Mouse (Mus musculus) embryo, embryonic 10.5 days (tissue): ENCODE data around the gene Gemin6.
"Not testable (repeated sequence)": the region's sequence is repeated elsewhere in the genome, so short reads cannot be mapped to it uniquely, and the experiment has no call there.

ENCODE experiments used
- DNase-seq: peaks from one replicate; pipeline ENCODE4 v3.0.0-alpha.2; 2015; ENCODE audit warnings: low spot score

Gemin6 gene

DNA sequence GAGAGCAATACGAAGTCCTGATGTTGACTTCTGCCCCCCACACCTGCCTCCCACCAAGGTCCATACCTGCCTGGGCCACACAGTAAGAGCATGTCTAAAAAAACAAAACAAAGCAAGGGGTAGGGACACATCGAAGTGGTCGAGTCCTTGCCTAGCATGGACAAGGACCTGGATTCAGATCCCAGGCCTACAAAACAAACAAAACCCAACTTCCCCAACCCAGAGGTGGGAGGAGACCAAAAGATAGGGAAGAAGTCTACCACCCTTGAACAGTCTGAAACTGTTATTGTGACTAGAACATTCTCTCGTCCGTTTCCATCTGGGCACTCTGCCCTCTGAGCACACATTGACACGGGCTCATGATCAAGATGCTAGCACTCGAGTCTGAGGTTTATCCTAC, 10.1 kb downstream of the Gemin6 start:
- DNase-seq: no peak

DNA sequence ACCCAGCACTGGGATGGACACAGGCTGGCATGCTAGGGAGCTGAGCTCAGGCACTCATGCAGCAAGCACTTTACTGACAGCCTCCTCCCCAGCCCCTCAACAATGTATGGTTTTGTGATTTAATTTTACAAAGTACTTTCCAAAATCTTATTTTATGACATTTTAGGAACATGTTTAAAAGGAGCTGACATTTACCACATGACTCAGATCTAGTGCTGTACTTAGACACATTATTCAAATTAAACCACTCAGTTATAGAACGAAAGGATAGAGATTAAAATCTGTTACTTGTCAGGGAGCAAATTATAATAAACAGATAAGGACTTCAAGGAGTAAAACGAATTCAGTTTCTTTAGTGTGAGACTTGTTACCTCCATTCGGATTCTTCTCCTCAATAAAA, 11.2 kb downstream of the Gemin6 start:
- no peak for DNase-seq

DNA sequence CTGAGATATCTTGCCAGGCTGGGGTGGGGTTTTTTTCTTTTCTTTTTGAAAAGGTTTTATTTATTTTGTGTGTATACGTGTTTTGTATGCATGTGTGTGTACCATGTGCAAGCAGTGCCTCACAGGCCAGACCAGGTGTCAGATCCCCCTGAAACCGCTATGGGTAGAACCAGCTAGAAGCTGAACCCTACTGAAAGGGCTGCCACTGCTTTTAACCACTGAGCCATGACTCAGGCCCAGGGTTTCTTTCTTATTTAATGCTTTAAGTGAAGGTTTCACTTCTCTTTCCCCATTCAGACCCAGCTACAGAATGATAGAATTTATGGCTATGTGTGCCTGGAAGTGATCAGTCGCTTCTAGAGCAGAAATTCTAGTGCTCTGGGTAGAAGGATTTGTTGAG, 12.6 kb downstream of the Gemin6 start:
- DNase-seq: no peak

DNA sequence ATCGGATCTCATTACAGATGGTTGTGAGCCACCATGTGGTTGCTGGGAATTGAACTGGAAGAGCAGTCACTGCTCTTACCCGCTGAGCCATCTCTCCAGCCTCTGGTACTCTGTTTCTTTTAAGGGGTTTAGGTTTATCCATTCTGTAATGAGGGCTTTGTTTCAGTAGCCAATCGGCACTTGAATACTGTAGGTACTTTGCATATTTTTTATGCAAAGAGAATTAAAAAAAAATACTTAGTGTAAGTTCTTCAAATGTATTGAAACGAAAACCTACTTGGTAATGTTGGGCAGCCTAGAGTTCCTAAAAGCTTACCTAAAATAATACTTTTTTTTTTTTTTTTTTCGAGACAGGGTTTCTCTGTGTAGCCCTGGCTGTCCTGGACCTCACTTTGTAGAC, 13.2 kb downstream of the Gemin6 start:
- DNase-seq: no peak

DNA sequence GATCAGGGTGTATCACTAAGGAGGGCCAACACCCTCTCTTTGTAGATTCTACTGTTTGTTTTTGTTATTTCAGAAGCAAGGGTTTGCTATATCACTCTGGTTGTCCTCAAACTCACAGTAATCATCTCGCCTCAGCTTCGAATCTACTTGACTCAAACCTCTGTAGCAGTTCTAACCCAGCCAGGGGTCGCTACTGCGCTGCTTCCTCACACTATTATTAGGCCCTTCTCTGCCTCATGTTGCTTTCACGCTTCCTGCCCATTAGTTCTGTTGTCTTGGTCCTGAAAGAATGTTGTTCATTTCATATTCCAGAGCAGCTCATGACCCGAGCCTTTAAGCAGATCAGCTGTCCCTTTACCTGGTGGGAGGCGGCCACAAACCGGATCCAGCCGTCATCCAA, 17.4 kb downstream of the Gemin6 start:
- DNase-seq: no peak

DNA sequence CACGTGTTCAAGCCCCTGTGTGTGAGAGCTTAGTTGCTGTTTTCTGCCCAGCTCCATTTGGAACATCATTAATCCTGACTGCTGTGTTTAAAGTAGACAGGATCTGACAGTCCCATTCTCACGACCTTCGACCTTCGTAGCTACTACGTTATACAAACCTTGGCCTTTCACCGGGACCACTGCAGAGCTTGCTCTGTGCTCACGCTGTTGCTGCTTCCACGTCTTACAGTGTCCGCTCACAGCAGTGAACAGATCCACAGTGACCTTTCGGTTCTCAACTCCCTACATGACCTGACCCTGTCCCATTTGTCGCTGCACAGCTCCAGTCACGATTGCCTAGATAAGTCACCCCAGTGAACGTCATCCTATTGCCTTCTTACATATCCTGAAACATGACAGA, 18.9 kb downstream of the Gemin6 start:
- peak; percentile 56 for DNase-seq

DNA sequence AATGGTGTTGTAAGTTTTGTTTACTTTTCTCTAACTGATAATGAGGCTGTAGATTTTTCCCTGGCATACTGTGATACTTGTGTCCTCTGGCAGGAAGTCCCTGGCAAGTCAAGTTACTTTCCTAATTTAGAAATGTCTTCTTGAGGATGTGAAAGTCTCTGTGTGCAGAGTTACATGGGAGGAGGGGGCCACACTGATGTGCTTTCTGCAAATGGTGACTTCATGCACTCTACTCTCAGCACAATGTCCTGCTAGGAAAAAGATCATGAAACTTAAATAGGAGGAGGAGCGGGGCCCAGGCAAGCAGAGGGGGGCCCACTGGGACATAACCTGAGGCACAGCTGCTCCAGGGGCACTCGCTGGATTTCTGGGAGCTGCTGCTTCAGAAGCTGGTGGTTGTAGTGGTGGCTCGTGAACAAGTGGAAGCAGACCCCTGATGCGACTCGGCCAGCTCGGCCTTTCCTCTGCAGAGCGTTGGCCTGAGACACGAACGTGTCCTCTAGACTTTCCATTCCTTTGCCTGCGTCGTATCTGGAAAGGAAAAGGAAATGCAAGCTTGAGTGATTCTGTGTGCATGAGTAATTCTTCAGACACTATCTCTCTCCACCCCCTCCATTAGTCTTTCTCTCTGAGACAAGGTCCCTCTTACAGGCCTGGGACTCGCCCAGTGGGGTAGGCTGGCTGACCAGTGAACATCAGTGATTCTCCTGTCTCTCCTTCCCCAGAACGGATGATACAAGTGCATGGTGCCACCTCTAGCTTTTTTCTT, 28.7 kb downstream of the Gemin6 start:
- no peak for DNase-seq

DNA sequence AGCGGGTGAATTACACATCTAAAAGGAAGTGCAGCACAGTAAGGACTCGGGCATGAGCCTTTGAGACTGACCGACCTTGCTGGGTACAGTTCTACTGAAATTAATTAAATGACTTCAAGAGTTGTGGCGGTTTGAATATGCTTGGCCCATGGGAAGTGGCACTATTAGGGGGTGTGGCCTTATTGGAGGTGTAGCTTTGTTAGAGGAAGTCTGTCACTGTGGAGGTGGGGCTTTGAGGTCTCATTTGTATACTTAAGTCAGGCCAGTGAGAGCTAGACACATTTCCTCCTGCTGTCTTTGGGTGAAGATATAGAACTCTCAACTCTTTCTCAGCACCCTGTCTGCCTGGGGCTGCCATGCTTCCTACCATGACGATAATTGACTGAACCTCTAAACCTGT, 30.2 kb downstream of the Gemin6 start:
- DNase-seq: no peak

DNA sequence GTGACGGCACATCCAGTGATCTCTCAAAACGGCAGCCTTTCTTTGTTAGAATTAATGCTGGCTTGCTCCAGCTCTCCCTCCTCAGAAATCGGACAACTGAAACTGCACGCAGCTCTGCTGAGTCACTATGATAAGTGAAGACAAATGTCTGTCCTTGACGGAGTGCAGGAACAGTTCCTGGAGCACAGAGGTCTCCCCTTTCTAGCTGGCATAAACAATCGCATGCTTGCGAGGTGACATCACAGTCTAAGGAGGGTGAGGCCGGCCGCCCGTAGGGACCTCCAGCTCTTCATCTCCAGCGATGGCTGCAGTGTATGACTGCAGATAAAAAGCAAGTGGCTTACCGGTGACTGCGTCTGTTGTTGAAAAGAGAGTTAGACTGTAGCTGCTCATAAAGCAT, 31.0 kb downstream of the Gemin6 start:
- peak; percentile 60 for DNase-seq

DNA sequence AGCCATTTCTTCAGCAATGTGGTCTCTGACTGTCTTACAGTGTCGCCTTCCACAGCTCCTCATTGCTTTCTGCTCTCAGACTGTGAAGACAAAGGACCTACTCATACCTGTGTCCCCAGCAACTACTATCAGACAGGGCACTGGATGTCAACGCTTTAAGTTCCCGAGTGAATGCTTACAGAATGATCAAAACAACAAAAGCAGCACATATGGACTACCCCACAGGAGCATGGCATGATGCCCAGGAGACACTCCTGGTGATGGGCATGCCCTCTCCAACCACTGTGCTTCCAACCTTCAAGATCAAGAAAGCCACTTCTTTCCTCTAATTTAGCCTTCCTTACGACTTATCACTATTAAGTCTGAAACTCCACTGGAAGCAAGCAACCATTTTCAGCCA, 42.8 kb downstream of the Gemin6 start:
- DNase-seq: no peak

DNA sequence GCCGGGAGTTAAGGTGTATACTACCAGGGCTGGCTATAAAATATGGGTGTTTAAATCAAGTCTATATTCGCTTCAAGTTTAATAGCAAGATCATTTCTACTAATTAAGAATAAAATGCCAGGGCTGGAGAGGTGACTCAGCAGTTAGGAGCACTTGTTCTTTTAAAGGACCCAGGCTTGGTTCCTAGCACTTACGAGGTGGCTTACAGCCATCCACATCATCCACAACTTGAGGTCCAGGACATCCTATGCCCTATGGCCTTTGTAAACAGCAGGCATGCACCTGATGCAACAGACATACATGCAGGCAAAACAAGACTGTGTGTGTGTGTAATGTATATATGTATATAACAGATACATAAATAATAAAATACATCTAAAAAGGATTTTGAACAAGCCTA, 43.9 kb downstream of the Gemin6 start:
- DNase-seq: no peak

DNA sequence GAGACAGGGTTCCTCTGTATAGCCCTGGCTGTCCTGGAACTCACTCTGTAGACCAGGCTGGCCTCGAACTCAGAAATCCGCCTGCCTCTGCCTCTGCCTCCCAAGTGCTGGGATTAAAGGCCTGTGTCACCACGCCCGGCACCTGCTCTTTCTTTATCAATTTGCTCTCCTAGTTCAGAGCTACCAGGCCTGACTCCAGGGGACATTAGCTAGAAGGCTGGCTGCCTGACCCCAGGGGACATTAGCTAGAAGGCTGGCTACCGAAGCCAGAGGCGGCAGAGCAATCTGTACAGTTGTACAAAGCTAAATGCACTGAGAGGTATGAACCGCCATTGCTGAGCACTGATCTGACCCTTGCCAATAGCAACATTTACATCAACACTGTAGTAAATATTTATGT, 46.4 kb downstream of the Gemin6 start:
- not testable (repeated sequence) for DNase-seq
